ENCODE assay signal across 8 mouse cellular contexts in the genomic region with DNA sequence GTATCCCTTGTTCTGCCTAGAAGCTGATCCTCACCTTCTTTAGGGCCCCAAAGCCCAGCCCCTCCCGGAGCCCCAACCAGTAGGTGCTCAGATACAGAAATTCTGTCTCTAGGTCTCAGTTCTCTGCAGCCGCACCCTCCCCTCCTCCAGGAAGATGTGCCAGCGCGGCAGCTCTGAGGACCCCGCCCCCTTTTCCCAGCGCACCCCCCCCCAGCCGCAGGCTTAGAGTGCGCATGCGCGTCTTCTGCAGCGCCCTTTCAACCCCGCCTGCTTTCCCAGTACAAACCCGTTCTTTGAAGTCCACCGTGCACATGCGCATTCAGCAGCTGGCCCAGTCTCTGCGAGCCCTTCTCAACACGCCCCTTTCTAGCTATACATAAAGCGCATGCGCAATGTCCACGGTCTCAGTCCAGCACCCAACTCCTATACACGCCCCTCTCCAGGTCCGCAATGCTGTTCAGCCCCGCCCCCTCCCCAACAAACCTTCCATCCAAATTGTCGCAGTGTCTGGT. TPM values are rescaled to one million over a fixed set of nuclear protein-coding genes. Genes with fewer than 3 reads are reported as not detected.
A peak's percentile ranks its signal among the peaks of the same experiment; 100 is the strongest.
DNase-seq lines count a peak whose midpoint lies in the region; ATAC-seq and TF ChIP-seq lines count a peak whose summit lies in the region.

No protein-coding gene starts in this region.

- peak overlapping the region; percentile 91 for H3K4me3 ChIP-seq in ES-Bruce4 (ENCODE audit: low read depth, low read length)
- H3K4me3 ChIP-seq in forebrain, embryonic 16.5 days (replicated peaks; ENCODE audit: low read length) = peak overlapping the region; percentile 48
- peak overlapping the region; percentile 48 for H3K4me3 ChIP-seq in liver, postnatal 0 days (ENCODE audit: low read depth, low read length)
- H3K4me3 ChIP-seq in neural tube, embryonic 14.5 days (ENCODE audit: low read depth, low read length) = peak overlapping the region; percentile 40
- peak overlapping the region; percentile 87 for H3K4me3 ChIP-seq in testis, adult 2 months (ENCODE audit: control insufficient read depth, low read depth, low read length)

- intact Hi-C loops in heart, postnatal 25 days (cut with DNase I) = loop anchor here (5.0 kb wide), 1 partner anchor 144 kb away; no protein-coding TSS in a partner anchor

- H3K4me2 ChIP-seq in forebrain, embryonic 16.5 days (ENCODE audit: low read length) = peak overlapping the region; percentile 58
- H3K4me2 ChIP-seq in liver, postnatal 0 days (ENCODE audit: low read depth, low read length) = peak overlapping the region; percentile 69
- peak overlapping the region; percentile 47 for H3K4me2 ChIP-seq in neural tube, embryonic 14.5 days (ENCODE audit: low read depth, low read length)

- no peaks in the 10 kb centered on the region for H3K4me1 ChIP-seq in ES-Bruce4 (ENCODE audit: control insufficient read depth, insufficient read depth, low read length)
- H3K4me1 ChIP-seq in forebrain, embryonic 16.5 days (replicated peaks; ENCODE audit: control insufficient read depth, insufficient read depth, low read length) = peaks cover 7% of the 10 kb centered on the region
- H3K4me1 ChIP-seq in liver, postnatal 0 days (ENCODE audit: insufficient read depth) = no peaks in the 10 kb centered on the region
- H3K4me1 ChIP-seq in neural tube, embryonic 14.5 days (ENCODE audit: control insufficient read depth, insufficient read depth, low read length) = no peaks in the 10 kb centered on the region
- peaks cover 5% of the 10 kb centered on the region; the same call in 1 of the 2 replicates for H3K4me1 ChIP-seq in testis, adult 2 months (ENCODE audit: control insufficient read depth, insufficient read depth, low read length)

- 20% methylated on average over 23 of the region's 24 CpGs for WGBS in forebrain, embryonic 16.5 days
- WGBS in liver, postnatal 0 days (ENCODE audit: insufficient replicate concordance) = 27% methylated on average over 18 of the region's 24 CpGs
- 12% methylated on average over 23 of the region's 24 CpGs for WGBS in neural tube, embryonic 14.5 days

- TF ChIP-seq POLR2A in ES-Bruce4 (IDR thresholded peaks at IDR 0.05; ENCODE audit: insufficient read depth, low read length) = no peak
- TF ChIP-seq POLR2A in testis, adult 2 months (IDR thresholded peaks at IDR 0.05; ENCODE audit: control insufficient read depth, low read depth, low read length) = peak; percentile 9; the same call in 1 of the 2 replicates

- no peaks in the 10 kb centered on the region for H3K27me3 ChIP-seq in ES-Bruce4 (ENCODE audit: control insufficient read depth, insufficient read depth, low read length, poor library complexity, severe bottlenecking)
- H3K27me3 ChIP-seq in forebrain, embryonic 16.5 days (replicated peaks; ENCODE audit: control insufficient read depth, insufficient read depth, low read length) = no peaks in the 10 kb centered on the region
- H3K27me3 ChIP-seq in liver, postnatal 0 days (ENCODE audit: insufficient read depth, low read length) = peaks cover 4% of the 10 kb centered on the region; the same call in 1 of the 2 replicates
- no peaks in the 10 kb centered on the region for H3K27me3 ChIP-seq in neural tube, embryonic 14.5 days (ENCODE audit: control insufficient read depth, insufficient read depth, low read length)
- H3K27me3 ChIP-seq in testis, adult 2 months (ENCODE audit: control insufficient read depth, insufficient read depth, low read length) = no peaks in the 10 kb centered on the region

- DNase-seq in cerebellum, adult 11 months = peak; percentile 85
- peak; percentile 75 for DNase-seq in heart, postnatal 25 days (ENCODE audit: low spot score)
- peak; percentile 87 for DNase-seq in layer of hippocampus, adult 11-12 months (ENCODE audit: low spot score)
- DNase-seq in liver, postnatal 0 days = peak; percentile 83

- ATAC-seq in forebrain, embryonic 16.5 days = peak; percentile 92
- peak; percentile 97 for ATAC-seq in liver, postnatal 0 days
- peak; percentile 94 for ATAC-seq in neural tube, embryonic 14.5 days (ENCODE audit: low read depth)

- no peaks in the 10 kb centered on the region; the same call in 1 of the 2 replicates for H3K36me3 ChIP-seq in ES-Bruce4 (ENCODE audit: control insufficient read depth, insufficient read depth, low read length, poor library complexity, severe bottlenecking)
- H3K36me3 ChIP-seq in forebrain, embryonic 16.5 days (ENCODE audit: control insufficient read depth, insufficient read depth) = peaks cover 9% of the 10 kb centered on the region
- no peaks in the 10 kb centered on the region for H3K36me3 ChIP-seq in liver, postnatal 0 days (replicated peaks; ENCODE audit: insufficient read depth, low read length)
- H3K36me3 ChIP-seq in neural tube, embryonic 14.5 days (ENCODE audit: control insufficient read depth, insufficient read depth, low read length) = peaks cover 14% of the 10 kb centered on the region
- no peaks in the 10 kb centered on the region for H3K36me3 ChIP-seq in testis, adult 2 months (ENCODE audit: control insufficient read depth, insufficient read depth, low read length)

- H3K9ac ChIP-seq in ES-Bruce4 (ENCODE audit: low read depth, poor library complexity, severe bottlenecking) = peak overlapping the region; percentile 33
- peak overlapping the region; percentile 28 for H3K9ac ChIP-seq in forebrain, embryonic 16.5 days (replicated peaks; ENCODE audit: low read depth, low read length)
- H3K9ac ChIP-seq in liver, postnatal 0 days (replicated peaks) = no peak overlapping the region; the same call in 1 of the 2 replicates
- peak overlapping the region; percentile 44 for H3K9ac ChIP-seq in neural tube, embryonic 14.5 days (replicated peaks; ENCODE audit: low read depth, low read length)

- H3K27ac ChIP-seq in ES-Bruce4 (ENCODE audit: insufficient read depth, low read length) = no peak overlapping the region
- peak overlapping the region; percentile 71 for H3K27ac ChIP-seq in forebrain, embryonic 16.5 days (ENCODE audit: low read length)
- no peak overlapping the region for H3K27ac ChIP-seq in liver, postnatal 0 days (ENCODE audit: low read depth)
- peak overlapping the region; percentile 80; the same call in 1 of the 2 replicates for H3K27ac ChIP-seq in neural tube, embryonic 14.5 days (ENCODE audit: low read depth, low read length)
- H3K27ac ChIP-seq in testis, adult 2 months (ENCODE audit: control insufficient read depth, insufficient read depth, low read depth, low read length) = peak overlapping the region; percentile 72

- no peak for TF ChIP-seq EP300 in ES-Bruce4 (IDR thresholded peaks at IDR 0.05; ENCODE audit: insufficient read depth, low read depth, low read length)
- no peak for TF ChIP-seq EP300 in liver, postnatal 0 days (IDR thresholded peaks at IDR 0.05; ENCODE audit: low read depth)

- no peaks in the 10 kb centered on the region for H3K9me3 ChIP-seq in ES-Bruce4 (replicated peaks; ENCODE audit: control insufficient read depth, insufficient read depth, low read length, poor library complexity, severe bottlenecking)
- no peaks in the 10 kb centered on the region for H3K9me3 ChIP-seq in forebrain, embryonic 16.5 days (ENCODE audit: control insufficient read depth, low read length)
- H3K9me3 ChIP-seq in liver, postnatal 0 days (ENCODE audit: low read length) = no peaks in the 10 kb centered on the region
- no peaks in the 10 kb centered on the region for H3K9me3 ChIP-seq in neural tube, embryonic 14.5 days (ENCODE audit: control insufficient read depth, low read length)

- no peak for TF ChIP-seq CTCF in ES-Bruce4 (IDR thresholded peaks at IDR 0.05; ENCODE audit: low read depth, low read length)
- TF ChIP-seq CTCF in liver, postnatal 0 days (IDR thresholded peaks at IDR 0.05; ENCODE audit: low read depth) = no peak
- no peak for TF ChIP-seq CTCF in testis, adult 2 months (IDR thresholded peaks at IDR 0.05; ENCODE audit: control insufficient read depth, insufficient read depth, insufficient replicate concordance, low read depth, low read length)

RNA-seq across cellular contexts. Expression of a gene that starts 1.3 kb away (rescaled TPM):
- 43.0 and 47.5 TPM in 2 replicates for polyA plus RNA-seq in ES-Bruce4 (2011; ENCODE audit: insufficient read depth, insufficient read length, low read depth, missing spikeins)
- polyA plus RNA-seq in forebrain, embryonic 16.5 days (2015; fragmentation: Nextera tagmentation; extraction: Ambion mirVana) = 317 and 321 TPM in 2 replicates
- 10 to 100 TPM; 30.5 to 32.3 TPM for total RNA-seq in heart, postnatal 25 days (2021)
- 30.0 and 32.1 TPM in 2 replicates for polyA plus RNA-seq in liver, postnatal 0 days (2015; fragmentation: Nextera tagmentation; extraction: Ambion mirVana)
- 502 and 520 TPM in 2 replicates for polyA plus RNA-seq in neural tube, embryonic 14.5 days (2014; fragmentation: Nextera tagmentation; extraction: Ambion mirVana)
- polyA plus RNA-seq in testis, adult 2 months (2012; rRNA removed) = 19.5 and 21.5 TPM in 2 replicates

Comparison
In these comparisons a context has a peak if more than half of its experiments do, and no peak if none do; other contexts are left out.
1. H3K27ac ChIP-seq: peak in forebrain, embryonic 16.5 days (single experiment), neural tube, embryonic 14.5 days (single experiment) and testis, adult 2 months (single experiment); none in ES-Bruce4 (single experiment) and liver, postnatal 0 days (single experiment).
2. H3K4me3 ChIP-seq: peak in every context shown above with its lines; median percentile 91 in ES-Bruce4; 87 in testis, adult 2 months; 48 in forebrain, embryonic 16.5 days; 48 in liver, postnatal 0 days; 40 in neural tube, embryonic 14.5 days.
3. Peak in every context shown above with its lines, with median percentiles within 50 percentile points of each other: DNase-seq, ATAC-seq and H3K4me2 ChIP-seq.